Mouse (Mus musculus) embryo, embryonic 10.5 days (tissue): ENCODE measurements around the gene Tdrd9.
"Not testable (repeated sequence)": the region's sequence is repeated elsewhere in the genome, so short reads cannot be mapped to it uniquely, and the experiment has no call there.

ENCODE experiments used
- DNase-seq: peaks from one replicate; pipeline ENCODE4 v3.0.0-alpha.2; 2015; ENCODE audit warnings: low spot score

The Tdrd9 gene

GRCm38 (mm10) chr12:111971231-111971686 is at the start of gene Tdrd9:
TSS of gene Tdrd9 (plus strand) at chr12:111971559.
- DNase-seq: no peak

- DNase-seq: no peak
These were observed 48.2 kb upstream of the Tdrd9 start for GRCm38 (mm10) chr12:111923117-111923516.

- no peak for DNase-seq
These were observed 44.0 kb upstream of the Tdrd9 start for GRCm38 (mm10) chr12:111927338-111927737.

- no peak for DNase-seq
These were observed 42.9 kb upstream of the Tdrd9 start for GRCm38 (mm10) chr12:111928411-111928966.

GRCm38 (mm10) chr12:111931411-111932025 is 39.8 kb upstream of the Tdrd9 start:
- DNase-seq: no peak

GRCm38 (mm10) chr12:111932513-111932912 is 38.8 kb upstream of the Tdrd9 start:
- no peak for DNase-seq

- DNase-seq: no peak
These were observed 38.2 kb upstream of the Tdrd9 start for GRCm38 (mm10) chr12:111933032-111933704.

GRCm38 (mm10) chr12:111933971-111934370 is 37.4 kb upstream of the Tdrd9 start:
- no peak for DNase-seq

GRCm38 (mm10) chr12:111936706-111937550 is 34.4 kb upstream of the Tdrd9 start:
- no peak for DNase-seq

GRCm38 (mm10) chr12:111938623-111939177 is 32.7 kb upstream of the Tdrd9 start:
- DNase-seq: peak; percentile 66

GRCm38 (mm10) chr12:111943421-111944064 is 27.8 kb upstream of the Tdrd9 start:
- DNase-seq: no peak

GRCm38 (mm10) chr12:111944065-111944987 is 27.0 kb upstream of the Tdrd9 start:
- not testable (repeated sequence) for DNase-seq

GRCm38 (mm10) chr12:111945115-111945514 is 26.2 kb upstream of the Tdrd9 start:
- DNase-seq: no peak

GRCm38 (mm10) chr12:111945765-111946655 is 25.3 kb upstream of the Tdrd9 start:
- DNase-seq: not testable (repeated sequence)

- peak; percentile 59 for DNase-seq
These were observed 24.6 kb upstream of the Tdrd9 start for GRCm38 (mm10) chr12:111946716-111947115.

- no peak for DNase-seq
These were observed 20.9 kb upstream of the Tdrd9 start for GRCm38 (mm10) chr12:111950486-111950885.

GRCm38 (mm10) chr12:111951701-111952100 is 19.7 kb upstream of the Tdrd9 start:
- DNase-seq: no peak

GRCm38 (mm10) chr12:111956173-111956572 is 15.2 kb upstream of the Tdrd9 start:
- DNase-seq: no peak

- DNase-seq: peak; percentile 82
These were observed 13.1 kb upstream of the Tdrd9 start for GRCm38 (mm10) chr12:111958101-111958865.
